Mouse (Mus musculus): ENCODE measurements around the gene Zbtb1.

- TF ChIP-seq CTCF (IDR thresholded peaks at IDR 0.05; ENCODE audit: control insufficient read depth, insufficient read depth, insufficient replicate concordance, low read depth, low read length) = no peak
- no peak for TF ChIP-seq POLR2A (IDR thresholded peaks at IDR 0.05; ENCODE audit: control insufficient read depth, low read depth, low read length)
Observed at GRCm38 (mm10) chr12:76418346-76418745, 48.3 kb downstream of the Zbtb1 start.
